Mouse (Mus musculus): Measurements from ENCODE around the gene Olfr212.

DNA sequence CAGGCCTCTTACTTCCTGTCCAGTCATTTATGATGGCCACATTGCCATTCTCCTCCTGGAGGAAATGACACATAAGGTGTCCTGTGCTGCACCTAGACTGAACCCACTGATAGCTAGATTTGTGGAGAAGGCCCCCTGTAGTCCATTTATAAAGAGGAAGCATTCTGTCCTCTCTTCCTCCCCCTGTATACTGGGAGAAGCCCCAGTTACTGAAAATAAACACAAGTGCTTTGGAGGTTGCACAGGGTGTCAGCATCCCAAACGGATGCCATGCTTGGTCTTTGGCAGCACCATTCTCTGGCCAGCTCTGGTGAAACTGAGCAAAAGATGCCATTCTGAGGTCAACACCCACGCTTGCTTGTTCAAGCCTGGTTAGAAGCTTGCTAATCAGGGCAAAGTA lies 47.1 kb upstream of the Olfr212 start:
- TF ChIP-seq CTCF (IDR thresholded peaks at IDR 0.05; ENCODE audit: extremely low read depth, insufficient read length, insufficient replicate concordance, low read depth, low read length), result no peak
- TF ChIP-seq POLR2A (IDR thresholded peaks at IDR 0.05; ENCODE audit: low read depth, low read length), result no peak
